Mouse (Mus musculus): ENCODE data around the gene Gm36028. TPM values are rescaled to one million over a fixed set of nuclear protein-coding genes. Genes with fewer than 3 reads are reported as not detected.

The Gm36028 gene
- polyA plus RNA-seq, 1 experiment from 2014 or later: not detected

GRCm38 (mm10) chr16:37854593-37854992, 6.4 kb downstream of the Gm36028 start:
- Histone ChIP-seq H3K36me3 (replicated peaks) (no peaks in the 10 kb centered on the region), H3K27ac (no peak overlapping the region), H3K4me1 (no peaks in the 10 kb centered on the region), H3K27me3 (replicated peaks) (no peaks in the 10 kb centered on the region), H3K9me3 (no peaks in the 10 kb centered on the region), H3K4me2 (no peak overlapping the region), H3K4me3 (no peak overlapping the region), H3K9ac (no peak overlapping the region)
- ATAC-seq (replicated peaks): no peak
- 83% methylated on average over 5 of the region's 5 CpGs for WGBS

- Histone ChIP-seq H3K9ac (no peak overlapping the region), H3K4me3 (no peak overlapping the region), H3K4me2 (no peak overlapping the region), H3K36me3 (replicated peaks) (no peaks in the 10 kb centered on the region), H3K9me3 (no peaks in the 10 kb centered on the region), H3K4me1 (no peaks in the 10 kb centered on the region), H3K27me3 (replicated peaks) (no peaks in the 10 kb centered on the region), H3K27ac (no peak overlapping the region)
- 73% methylated on average over 14 of the region's 14 CpGs for WGBS
- no peak for ATAC-seq (replicated peaks)
These were observed 6.9 kb downstream of the Gm36028 start for GRCm38 (mm10) chr16:37854054-37854453.

GRCm38 (mm10) chr16:37853279-37853678, 7.7 kb downstream of the Gm36028 start:
- H3K4me1 ChIP-seq: no peaks in the 10 kb centered on the region
- H3K27ac ChIP-seq: no peak overlapping the region
- H3K36me3 ChIP-seq (replicated peaks): no peaks in the 10 kb centered on the region
- no peaks in the 10 kb centered on the region for H3K27me3 ChIP-seq (replicated peaks)
- no peak overlapping the region for H3K9ac ChIP-seq
- no peak overlapping the region for H3K4me3 ChIP-seq
- H3K9me3 ChIP-seq: no peaks in the 10 kb centered on the region
- no peak for ATAC-seq (replicated peaks)
- 62% methylated on average over 9 of the region's 9 CpGs for WGBS
- no peak overlapping the region for H3K4me2 ChIP-seq

GRCm38 (mm10) chr16:37851366-37851765, 9.6 kb downstream of the Gm36028 start:
- no peaks in the 10 kb centered on the region for H3K4me1 ChIP-seq
- H3K27ac ChIP-seq: no peak overlapping the region
- H3K9ac ChIP-seq: no peak overlapping the region
- H3K9me3 ChIP-seq: no peaks in the 10 kb centered on the region
- no peak for ATAC-seq (replicated peaks)
- no peaks in the 10 kb centered on the region for H3K27me3 ChIP-seq (replicated peaks)
- no peaks in the 10 kb centered on the region for H3K36me3 ChIP-seq (replicated peaks)
- H3K4me2 ChIP-seq: no peak overlapping the region
- 51% methylated on average over 5 of the region's 5 CpGs for WGBS
- no peak overlapping the region for H3K4me3 ChIP-seq

- Histone ChIP-seq H3K4me3 (no peak overlapping the region), H3K9ac (no peak overlapping the region), H3K4me1 (no peaks in the 10 kb centered on the region), H3K27me3 (replicated peaks) (no peaks in the 10 kb centered on the region), H3K4me2 (no peak overlapping the region), H3K36me3 (replicated peaks) (no peaks in the 10 kb centered on the region), H3K9me3 (no peaks in the 10 kb centered on the region), H3K27ac (no peak overlapping the region)
- WGBS: 91% methylated on average over 3 of the region's 3 CpGs
- no peak for ATAC-seq (replicated peaks)
These were observed 13.9 kb downstream of the Gm36028 start for GRCm38 (mm10) chr16:37847081-37847480.

GRCm38 (mm10) chr16:37845202-37845925, 15.6 kb downstream of the Gm36028 start:
- no peaks in the 10 kb centered on the region for H3K4me1 ChIP-seq
- no peak overlapping the region for H3K27ac ChIP-seq
- no peak overlapping the region for H3K4me2 ChIP-seq
- no peaks in the 10 kb centered on the region for H3K27me3 ChIP-seq (replicated peaks)
- no peaks in the 10 kb centered on the region for H3K36me3 ChIP-seq (replicated peaks)
- H3K4me3 ChIP-seq: no peak overlapping the region
- 89% methylated on average over 7 of the region's 7 CpGs for WGBS
- ATAC-seq (replicated peaks): no peak
- H3K9me3 ChIP-seq: no peaks in the 10 kb centered on the region
- no peak overlapping the region for H3K9ac ChIP-seq

- H3K9ac ChIP-seq: no peak overlapping the region
- no peak for ATAC-seq (replicated peaks)
- WGBS: 90% methylated on average over 12 of the region's 12 CpGs
- H3K36me3 ChIP-seq (replicated peaks): no peaks in the 10 kb centered on the region
- no peaks in the 10 kb centered on the region for H3K9me3 ChIP-seq
- H3K4me3 ChIP-seq: no peak overlapping the region
- H3K4me1 ChIP-seq: no peaks in the 10 kb centered on the region
- no peaks in the 10 kb centered on the region for H3K27me3 ChIP-seq (replicated peaks)
- H3K4me2 ChIP-seq: no peak overlapping the region
- H3K27ac ChIP-seq: no peak overlapping the region
These were observed 17.2 kb downstream of the Gm36028 start for GRCm38 (mm10) chr16:37843740-37844139.

- H3K4me3 ChIP-seq: no peak overlapping the region
- H3K27me3 ChIP-seq (replicated peaks): no peaks in the 10 kb centered on the region
- H3K27ac ChIP-seq: no peak overlapping the region
- H3K4me2 ChIP-seq: no peak overlapping the region
- ATAC-seq (replicated peaks): no peak
- no peaks in the 10 kb centered on the region for H3K9me3 ChIP-seq
- H3K9ac ChIP-seq: no peak overlapping the region
- no peaks in the 10 kb centered on the region for H3K4me1 ChIP-seq
- no peaks in the 10 kb centered on the region for H3K36me3 ChIP-seq (replicated peaks)
- WGBS: 85% methylated on average over 2 of the region's 2 CpGs
These were observed 18.5 kb downstream of the Gm36028 start for GRCm38 (mm10) chr16:37842439-37842838.

GRCm38 (mm10) chr16:37837571-37837970, 23.4 kb downstream of the Gm36028 start:
- WGBS: 83% methylated on average over 3 of the region's 3 CpGs

GRCm38 (mm10) chr16:37831041-37831440, 29.9 kb downstream of the Gm36028 start:
- H3K36me3 ChIP-seq (replicated peaks): 0 out of 2 replicates have a peak, but pooled peaks cover 2% of the 10 kb centered on the region
- H3K4me1 ChIP-seq: no peaks in the 10 kb centered on the region
- WGBS: 83% methylated on average over 7 of the region's 7 CpGs
- H3K4me3 ChIP-seq: no peak overlapping the region
- no peak overlapping the region for H3K9ac ChIP-seq
- ATAC-seq (replicated peaks): no peak
- H3K27ac ChIP-seq: no peak overlapping the region
- H3K4me2 ChIP-seq: no peak overlapping the region
- no peaks in the 10 kb centered on the region for H3K9me3 ChIP-seq
- no peaks in the 10 kb centered on the region for H3K27me3 ChIP-seq (replicated peaks)

More at GRCm38 (mm10) chr16:37837571-37837970, 23.4 kb downstream of the Gm36028 start:
- no peak overlapping the region for H3K4me2 ChIP-seq
- 0 out of 2 replicates have a peak, but pooled peaks cover 2% of the 10 kb centered on the region for H3K36me3 ChIP-seq (replicated peaks)
- H3K27ac ChIP-seq: no peak overlapping the region
- H3K9ac ChIP-seq: no peak overlapping the region
- no peaks in the 10 kb centered on the region for H3K9me3 ChIP-seq
- H3K4me1 ChIP-seq: no peaks in the 10 kb centered on the region
- no peak overlapping the region for H3K4me3 ChIP-seq
- ATAC-seq (replicated peaks): no peak
- H3K27me3 ChIP-seq (replicated peaks): no peaks in the 10 kb centered on the region

GRCm38 (mm10) chr16:37826286-37826685, 34.7 kb downstream of the Gm36028 start:
- ATAC-seq (replicated peaks): no peak
- H3K36me3 ChIP-seq (replicated peaks): no peaks in the 10 kb centered on the region

GRCm38 (mm10) chr16:37824778-37825505, 36.0 kb downstream of the Gm36028 start:
- WGBS: 97% methylated on average over 12 of the region's 12 CpGs
- H3K4me2 ChIP-seq: no peak overlapping the region
- no peaks in the 10 kb centered on the region for H3K27me3 ChIP-seq (replicated peaks)
- H3K9ac ChIP-seq: no peak overlapping the region
- H3K9me3 ChIP-seq: no peaks in the 10 kb centered on the region
- H3K4me1 ChIP-seq: no peaks in the 10 kb centered on the region
- H3K27ac ChIP-seq: no peak overlapping the region
- H3K36me3 ChIP-seq (replicated peaks): no peaks in the 10 kb centered on the region
- no peak for ATAC-seq (replicated peaks)
- no peak overlapping the region for H3K4me3 ChIP-seq

More at GRCm38 (mm10) chr16:37826286-37826685, 34.7 kb downstream of the Gm36028 start:
- no peaks in the 10 kb centered on the region for H3K9me3 ChIP-seq
- H3K27me3 ChIP-seq (replicated peaks): no peaks in the 10 kb centered on the region
- H3K27ac ChIP-seq: no peak overlapping the region
- H3K4me2 ChIP-seq: no peak overlapping the region
- no peak overlapping the region for H3K9ac ChIP-seq
- H3K4me3 ChIP-seq: no peak overlapping the region
- WGBS: 95% methylated on average over 3 of the region's 3 CpGs
- no peaks in the 10 kb centered on the region for H3K4me1 ChIP-seq

- WGBS: 83% methylated on average over 5 of the region's 5 CpGs
- no peak for ATAC-seq (replicated peaks)
- no peak overlapping the region for H3K9ac ChIP-seq
- no peak overlapping the region for H3K4me2 ChIP-seq
- no peak overlapping the region for H3K27ac ChIP-seq
- no peaks in the 10 kb centered on the region for H3K9me3 ChIP-seq
- H3K4me1 ChIP-seq: no peaks in the 10 kb centered on the region
- H3K4me3 ChIP-seq: no peak overlapping the region
- H3K36me3 ChIP-seq (replicated peaks): no peaks in the 10 kb centered on the region
- no peaks in the 10 kb centered on the region for H3K27me3 ChIP-seq (replicated peaks)
These were observed 37.0 kb downstream of the Gm36028 start for GRCm38 (mm10) chr16:37823949-37824348.
